Comparison of ENCODE assay signal across 9 mouse cellular contexts in genomic region chr12:113154747-113155075, GRCm38 (mm10). TPM values are rescaled to one million over a fixed set of nuclear protein-coding genes. Genes with fewer than 3 reads are reported as not detected.
DNase-seq lines count a peak whose midpoint lies in the region; ATAC-seq and TF ChIP-seq lines count a peak whose summit lies in the region.
"Had no signal": no experiment of that assay in that cellular context is flagged by ENCODE, and none has a peak within 500 bp of the region (broad histone marks: within the 10 kb centered on the region; RNA-seq: fewer than 3 reads in every experiment).

No protein-coding gene starts in this region.

- no peaks in the 10 kb centered on the region for H3K27me3 ChIP-seq in lung, embryonic 16.5 days (ENCODE audit: control insufficient read depth, insufficient read depth, low read depth, low read length)
- peaks cover 11% of the 10 kb centered on the region for H3K27me3 ChIP-seq in forebrain, embryonic 11.5 days (ENCODE audit: control insufficient read depth, insufficient read depth, low read length)
- peaks cover 12% of the 10 kb centered on the region for H3K27me3 ChIP-seq in limb, embryonic 11.5 days (ENCODE audit: control insufficient read depth, insufficient read depth, low read length)
- H3K27me3 ChIP-seq in neural tube, embryonic 15.5 days (replicated peaks) = peaks cover 25% of the 10 kb centered on the region

- peak overlapping the region; percentile 55 for H3K4me3 ChIP-seq in lung, embryonic 16.5 days (ENCODE audit: low read length)
- no peak overlapping the region for H3K4me3 ChIP-seq in forebrain, embryonic 11.5 days (ENCODE audit: low read depth, low read length)
- H3K4me3 ChIP-seq in limb, embryonic 11.5 days (ENCODE audit: low read depth, low read length) = no peak overlapping the region
- H3K4me3 ChIP-seq in neural tube, embryonic 15.5 days (replicated peaks) = peak overlapping the region; percentile 63; the same call in 1 of the 2 replicates
- no peak overlapping the region; the same call in 1 of the 2 replicates for H3K4me3 ChIP-seq in left cerebral cortex, adult 2 months

- H3K4me1 ChIP-seq in lung, embryonic 16.5 days (replicated peaks; ENCODE audit: control insufficient read depth, insufficient read depth, low read length) = peaks cover 25% of the 10 kb centered on the region
- H3K4me1 ChIP-seq in forebrain, embryonic 11.5 days (replicated peaks; ENCODE audit: control insufficient read depth, insufficient read depth, low read length) = peaks cover 18% of the 10 kb centered on the region
- peaks cover 9% of the 10 kb centered on the region for H3K4me1 ChIP-seq in limb, embryonic 11.5 days (ENCODE audit: control insufficient read depth, insufficient read depth, low read length)
- peaks cover 38% of the 10 kb centered on the region for H3K4me1 ChIP-seq in neural tube, embryonic 15.5 days

- DNase-seq in lung, postnatal 10 days = no peak
- no peak for DNase-seq in forebrain, embryonic 11.5 days (ENCODE audit: low spot score)
- no peak for DNase-seq in limb, embryonic 11.5 days (ENCODE audit: low spot score)
- no peak for DNase-seq in left cerebral cortex, postnatal 14 days (ENCODE audit: low spot score in 2 of 2)
- DNase-seq in left cerebral cortex, adult 2 months (ENCODE audit: extremely low spot score in 1 of 2, low spot score in 2 of 2) = no peak

- no peak for TF ChIP-seq CTCF in left cerebral cortex, adult 2 months (IDR thresholded peaks at IDR 0.05)

- no peak for ATAC-seq in lung, embryonic 16.5 days (ENCODE audit: low read depth)
- ATAC-seq in forebrain, embryonic 11.5 days (replicated peaks; ENCODE audit: low FRiP score) = no peak
- ATAC-seq in limb, embryonic 11.5 days (ENCODE audit: insufficient number of reproducible peaks, low FRiP score, low TSS enrichment, low read depth) = no peak
- ATAC-seq in neural tube, embryonic 15.5 days (ENCODE audit: low FRiP score) = no peak
- no peak for ATAC-seq in megakaryocyte progenitor cell, adult 5-6 weeks (replicated peaks; ENCODE audit: poor library complexity)

- peaks cover 7% of the 10 kb centered on the region for H3K36me3 ChIP-seq in lung, embryonic 16.5 days (ENCODE audit: control insufficient read depth, insufficient read depth, low read length)
- no peaks in the 10 kb centered on the region for H3K36me3 ChIP-seq in forebrain, embryonic 11.5 days (ENCODE audit: control insufficient read depth, insufficient read depth, low read length)
- no peaks in the 10 kb centered on the region for H3K36me3 ChIP-seq in limb, embryonic 11.5 days (ENCODE audit: control insufficient read depth, insufficient read depth, low read length)
- H3K36me3 ChIP-seq in neural tube, embryonic 15.5 days = no peaks in the 10 kb centered on the region

- 67% methylated on average over 6 of the region's 6 CpGs for WGBS in lung, embryonic 16.5 days
- WGBS in forebrain, embryonic 11.5 days = 81% methylated on average over 6 of the region's 6 CpGs
- 72% methylated on average over 6 of the region's 6 CpGs for WGBS in limb, embryonic 11.5 days
- 81% methylated on average over 6 of the region's 6 CpGs for WGBS in neural tube, embryonic 15.5 days

- H3K27ac ChIP-seq in lung, embryonic 16.5 days (ENCODE audit: low read length) = peak overlapping the region; percentile 96
- H3K27ac ChIP-seq in forebrain, embryonic 11.5 days (ENCODE audit: low read depth, low read length) = no peak overlapping the region
- H3K27ac ChIP-seq in limb, embryonic 11.5 days (replicated peaks; ENCODE audit: low read depth, low read length) = no peak overlapping the region
- H3K27ac ChIP-seq in neural tube, embryonic 15.5 days (replicated peaks) = no peak overlapping the region
- H3K27ac ChIP-seq in left cerebral cortex, adult 2 months = no peak overlapping the region

- H3K9me3 ChIP-seq in lung, embryonic 16.5 days (ENCODE audit: control insufficient read depth, low read length) = no peaks in the 10 kb centered on the region
- H3K9me3 ChIP-seq in forebrain, embryonic 11.5 days (ENCODE audit: control insufficient read depth, low read length) = no peaks in the 10 kb centered on the region
- no peaks in the 10 kb centered on the region for H3K9me3 ChIP-seq in limb, embryonic 11.5 days (ENCODE audit: control insufficient read depth, low read length)
- no peaks in the 10 kb centered on the region for H3K9me3 ChIP-seq in neural tube, embryonic 15.5 days (replicated peaks)

- peak overlapping the region; percentile 77 for H3K9ac ChIP-seq in lung, embryonic 16.5 days (ENCODE audit: low read length)
- H3K9ac ChIP-seq in forebrain, embryonic 11.5 days (ENCODE audit: low read length) = no peak overlapping the region
- H3K9ac ChIP-seq in limb, embryonic 11.5 days (ENCODE audit: low read length) = peak overlapping the region; percentile 59; the same call in 1 of the 2 replicates
- no peak overlapping the region; the same call in 1 of the 2 replicates for H3K9ac ChIP-seq in neural tube, embryonic 15.5 days (replicated peaks)

- intact Hi-C loops in left cerebral cortex, postnatal 14 days (cut with DNase I) = no loop called here
- intact Hi-C loops in left cerebral cortex, adult 2 months (cut with DNase I) = loop anchor here (5.0 kb wide), 1 partner anchor 142 kb away; the partner anchor contains the start of gene Pacs2

- H3K4me2 ChIP-seq in lung, embryonic 16.5 days (ENCODE audit: low read depth, low read length) = peak overlapping the region; percentile 87
- peak overlapping the region; percentile 48; the same call in 1 of the 2 replicates for H3K4me2 ChIP-seq in forebrain, embryonic 11.5 days (ENCODE audit: low read depth, low read length, severe bottlenecking)
- peak overlapping the region; percentile 84; the same call in 1 of the 2 replicates for H3K4me2 ChIP-seq in limb, embryonic 11.5 days (ENCODE audit: low read depth, severe bottlenecking)
- peak overlapping the region; percentile 97 for H3K4me2 ChIP-seq in neural tube, embryonic 15.5 days

RNA-seq across cellular contexts. Expression of gene Tedc1, which starts 1.5 kb away (rescaled TPM):
- 31.4 and 34.5 TPM in 2 replicates for polyA plus RNA-seq in lung, embryonic 16.5 days (2015; fragmentation: Nextera tagmentation; extraction: Ambion mirVana)
- polyA plus RNA-seq in forebrain, embryonic 11.5 days (2014; fragmentation: Nextera tagmentation; extraction: Ambion mirVana) = 57.2 and 58.2 TPM in 2 replicates
- polyA plus RNA-seq in limb, embryonic 11.5 days (2014; fragmentation: Nextera tagmentation; extraction: Ambion mirVana) = 39.9 and 41.3 TPM in 2 replicates
- 19.6 and 36.6 TPM in 2 replicates for polyA plus RNA-seq in neural tube, embryonic 15.5 days (2015; fragmentation: Nextera tagmentation; extraction: Ambion mirVana)
- total RNA-seq in left cerebral cortex, postnatal 14 days (2021) = 1 to 10 TPM; 1.7 to 1.8 TPM
- 1 to 10 TPM; 1.7 to 2.2 TPM for total RNA-seq in left cerebral cortex, adult 2 months (2021)
- 5.2 and 5.3 TPM in 2 replicates for total RNA-seq in megakaryocyte progenitor cell, adult 5-6 weeks (2015)
- 14.6 and 17.8 TPM in 2 replicates for total RNA-seq in megakaryocyte progenitor cell, adult 5-6 weeks (2017)

RNA-seq across cellular contexts. Expression of gene Crip1, which starts 8.6 kb away (rescaled TPM):
- 565 and 642 TPM in 2 replicates for polyA plus RNA-seq in lung, embryonic 16.5 days (2015; fragmentation: Nextera tagmentation; extraction: Ambion mirVana)
- 61.3 and 66.5 TPM in 2 replicates for polyA plus RNA-seq in forebrain, embryonic 11.5 days (2014; fragmentation: Nextera tagmentation; extraction: Ambion mirVana)
- 56.2 and 62.8 TPM in 2 replicates for polyA plus RNA-seq in limb, embryonic 11.5 days (2014; fragmentation: Nextera tagmentation; extraction: Ambion mirVana)
- polyA plus RNA-seq in neural tube, embryonic 15.5 days (2015; fragmentation: Nextera tagmentation; extraction: Ambion mirVana) = 53.4 and 404 TPM in 2 replicates
- 10 to 100 TPM; 12.7 to 13.0 TPM for total RNA-seq in left cerebral cortex, postnatal 14 days (2021)
- total RNA-seq in left cerebral cortex, adult 2 months (2021) = 10 to 100 TPM; 14.4 to 15.0 TPM
- total RNA-seq in megakaryocyte progenitor cell, adult 5-6 weeks (2015) = 139 and 158 TPM in 2 replicates
- 126 and 150 TPM in 2 replicates for total RNA-seq in megakaryocyte progenitor cell, adult 5-6 weeks (2017)

RNA-seq across cellular contexts. Expression of gene Crip2, which starts 14.7 kb away (rescaled TPM):
- polyA plus RNA-seq in lung, embryonic 16.5 days (2015; fragmentation: Nextera tagmentation; extraction: Ambion mirVana) = 550 and 593 TPM in 2 replicates
- 186 and 217 TPM in 2 replicates for polyA plus RNA-seq in forebrain, embryonic 11.5 days (2014; fragmentation: Nextera tagmentation; extraction: Ambion mirVana)
- polyA plus RNA-seq in limb, embryonic 11.5 days (2014; fragmentation: Nextera tagmentation; extraction: Ambion mirVana) = 49.7 and 53.8 TPM in 2 replicates
- 259 and 289 TPM in 2 replicates for polyA plus RNA-seq in neural tube, embryonic 15.5 days (2015; fragmentation: Nextera tagmentation; extraction: Ambion mirVana)
- total RNA-seq in left cerebral cortex, postnatal 14 days (2021) = 100 to 1,000 TPM; 199 to 200 TPM
- 100 to 1,000 TPM; 143 to 148 TPM for total RNA-seq in left cerebral cortex, adult 2 months (2021)
- 0.77 and 1.1 TPM in 2 replicates for total RNA-seq in megakaryocyte progenitor cell, adult 5-6 weeks (2015)
- total RNA-seq in megakaryocyte progenitor cell, adult 5-6 weeks (2017) = 0.57 and 1.2 TPM in 2 replicates

RNA-seq across cellular contexts. Expression of gene Tmem121, which starts 31.0 kb away (rescaled TPM):
- 4.7 and 5.8 TPM in 2 replicates for polyA plus RNA-seq in lung, embryonic 16.5 days (2015; fragmentation: Nextera tagmentation; extraction: Ambion mirVana)
- 17.0 and 20.3 TPM in 2 replicates for polyA plus RNA-seq in forebrain, embryonic 11.5 days (2014; fragmentation: Nextera tagmentation; extraction: Ambion mirVana)
- polyA plus RNA-seq in limb, embryonic 11.5 days (2014; fragmentation: Nextera tagmentation; extraction: Ambion mirVana) = 8.0 and 12.0 TPM in 2 replicates
- 47.2 and 52.2 TPM in 2 replicates for polyA plus RNA-seq in neural tube, embryonic 15.5 days (2015; fragmentation: Nextera tagmentation; extraction: Ambion mirVana)
- 10 to 100 TPM; 28.3 to 35.6 TPM for total RNA-seq in left cerebral cortex, postnatal 14 days (2021)
- 10 to 100 TPM; 27.8 to 28.6 TPM for total RNA-seq in left cerebral cortex, adult 2 months (2021)
- total RNA-seq in megakaryocyte progenitor cell, adult 5-6 weeks (2015) = 0.17 TPM in 1 of 2 replicates, not detected in the other
- total RNA-seq in megakaryocyte progenitor cell, adult 5-6 weeks (2017) = 0.12 TPM in 1 of 2 replicates, not detected in the other
- polyA plus RNA-seq: activated CD4-positive, CD25-positive, alpha-beta regulatory T cell, adult 4 months had no signal

RNA-seq across cellular contexts. Expression of gene Mta1, which starts 56.6 kb away (rescaled TPM):
- polyA plus RNA-seq in lung, embryonic 16.5 days (2015; fragmentation: Nextera tagmentation; extraction: Ambion mirVana) = 11.2 and 12.2 TPM in 2 replicates
- polyA plus RNA-seq in forebrain, embryonic 11.5 days (2014; fragmentation: Nextera tagmentation; extraction: Ambion mirVana) = 25.3 and 27.7 TPM in 2 replicates
- polyA plus RNA-seq in limb, embryonic 11.5 days (2014; fragmentation: Nextera tagmentation; extraction: Ambion mirVana) = 24.2 and 26.4 TPM in 2 replicates
- 14.3 and 15.0 TPM in 2 replicates for polyA plus RNA-seq in neural tube, embryonic 15.5 days (2015; fragmentation: Nextera tagmentation; extraction: Ambion mirVana)
- total RNA-seq in left cerebral cortex, postnatal 14 days (2021) = 10 to 100 TPM; 92.7 to 95.9 TPM
- total RNA-seq in left cerebral cortex, adult 2 months (2021) = 10 to 100 TPM; 72.9 to 76.5 TPM
- total RNA-seq in megakaryocyte progenitor cell, adult 5-6 weeks (2015) = 61.2 and 66.3 TPM in 2 replicates
- total RNA-seq in megakaryocyte progenitor cell, adult 5-6 weeks (2017) = 32.4 TPM in 2 replicates

Comparison
In these comparisons a context has a peak if more than half of its experiments do, and no peak if none do; other contexts are left out.
1. H3K4me3 ChIP-seq: peak in lung, embryonic 16.5 days (single experiment) and neural tube, embryonic 15.5 days (single experiment); none in forebrain, embryonic 11.5 days (single experiment), limb, embryonic 11.5 days (single experiment) and left cerebral cortex, adult 2 months (single experiment).
2. H3K9ac ChIP-seq: peak in lung, embryonic 16.5 days (single experiment) and limb, embryonic 11.5 days (single experiment); none in forebrain, embryonic 11.5 days (single experiment) and neural tube, embryonic 15.5 days (single experiment).
3. Peak in every context shown above with its lines, with median percentiles within 50 percentile points of each other: H3K4me2 ChIP-seq.